Mouse (Mus musculus) CD4-positive, CD25-positive, alpha-beta regulatory T cell, adult 4 months (primary cell): ENCODE results near the gene Zdhhc11. TPM values are rescaled to one million over a fixed set of nuclear protein-coding genes. Genes with fewer than 3 reads are reported as not detected.
A peak's percentile ranks its signal among the peaks of the same experiment; 100 is the strongest.
"Not testable (repeated sequence)": the region's sequence is repeated elsewhere in the genome, so short reads cannot be mapped to it uniquely, and the experiment has no call there.

Source experiments
- ATAC-seq: one replicate; pipeline ENCODE4 v1.8.0; 2017
- polyA plus RNA-seq, 2 experiments: library from polyadenylated mRNA; unstranded; fragments of 100-300 nt; shearing (Covaris generic); gene quantifications; one replicate each; pipeline ENCODE4 v1.2.1; 2017

Zdhhc11 gene
- polyA plus RNA-seq, result not detected

GRCm38 (mm10) chr13:73963551-73963950 is at the start of gene Zdhhc11:
Zdhhc11 (plus strand) TSS chr13:73963851.
- ATAC-seq, result no peak

GRCm38 (mm10) chr13:73932201-73932600 is 31.4 kb upstream of the Zdhhc11 start:
- no peak for ATAC-seq

GRCm38 (mm10) chr13:73936938-73937320 is 26.7 kb upstream of the Zdhhc11 start:
- ATAC-seq, result no peak

- ATAC-seq, result peak; percentile 90
These were observed 26.1 kb upstream of the Zdhhc11 start, which contains the start of the genes Trip13 and Brd9 for GRCm38 (mm10) chr13:73937321-73938176. Trip13 (minus strand) TSS chr13:73937784. Brd9 (plus strand) TSS chr13:73937811.

- ATAC-seq, result peak; percentile 24
These were observed 25.5 kb upstream of the Zdhhc11 start for GRCm38 (mm10) chr13:73938177-73938560.

GRCm38 (mm10) chr13:73939101-73939500 is 24.6 kb upstream of the Zdhhc11 start:
- ATAC-seq, result no peak

GRCm38 (mm10) chr13:73944606-73945005 is 19.0 kb upstream of the Zdhhc11 start:
- no peak for ATAC-seq

GRCm38 (mm10) chr13:73953551-73954130 is 10.0 kb upstream of the Zdhhc11 start:
- ATAC-seq, result no peak

GRCm38 (mm10) chr13:73954666-73955065 is 9.0 kb upstream of the Zdhhc11 start:
- no peak for ATAC-seq

GRCm38 (mm10) chr13:73955531-73955930 is 8.1 kb upstream of the Zdhhc11 start:
- no peak for ATAC-seq

- ATAC-seq, result no peak
These were observed 3.5 kb upstream of the Zdhhc11 start for GRCm38 (mm10) chr13:73960117-73960652.

GRCm38 (mm10) chr13:73961177-73961576 is 2.5 kb upstream of the Zdhhc11 start:
- ATAC-seq, result no peak

- ATAC-seq, result peak; percentile 69
These were observed 7.1 kb downstream of the Zdhhc11 start for GRCm38 (mm10) chr13:73970545-73971448.

- no peak for ATAC-seq
These were observed 10.9 kb downstream of the Zdhhc11 start for GRCm38 (mm10) chr13:73974523-73974922.

- ATAC-seq, result no peak
These were observed 13.3 kb downstream of the Zdhhc11 start for GRCm38 (mm10) chr13:73976935-73977334.

GRCm38 (mm10) chr13:73990325-73990724 is 26.7 kb downstream of the Zdhhc11 start:
- no peak for ATAC-seq

- ATAC-seq, result no peak
These were observed 27.1 kb downstream of the Zdhhc11 start for GRCm38 (mm10) chr13:73990761-73991160.

- ATAC-seq, result no peak
These were observed 27.6 kb downstream of the Zdhhc11 start for GRCm38 (mm10) chr13:73991267-73991666.

- no peak for ATAC-seq
These were observed 32.8 kb downstream of the Zdhhc11 start for GRCm38 (mm10) chr13:73996456-73996855.

GRCm38 (mm10) chr13:74000519-74000918 is 36.9 kb downstream of the Zdhhc11 start:
- ATAC-seq, result no peak

- no peak for ATAC-seq
These were observed 37.3 kb downstream of the Zdhhc11 start for GRCm38 (mm10) chr13:74000961-74001360.

GRCm38 (mm10) chr13:74001492-74001891 is 37.8 kb downstream of the Zdhhc11 start:
- no peak for ATAC-seq

GRCm38 (mm10) chr13:74006881-74007280 is 43.2 kb downstream of the Zdhhc11 start:
- not testable (repeated sequence) for ATAC-seq
